Mouse (Mus musculus) lung, embryonic 14.5 days (tissue): ENCODE data around the gene Gab1. TPM values are rescaled to one million over a fixed set of nuclear protein-coding genes. Genes with fewer than 3 reads are reported as not detected.

Experiments
- ATAC-seq: fragments of 200-750 bp; cut with Nextera tagmentation; 2 replicates; pipeline ENCODE4 v1.8.0; 2017; ENCODE audit warnings: mild to moderate bottlenecking, moderate TSS enrichment, moderate library complexity; ENCODE audit not compliant: insufficient read depth
- DNase-seq: peaks from one replicate; pipeline ENCODE4 v3.0.0-alpha.2; 2015
- H3K27ac ChIP-seq: fragments of 300-500 bp; sonication (generic); 2 replicates; pipeline ENCODE4 v1.5.1; 2014; ENCODE audit warnings: low read depth, mild to moderate bottlenecking, moderate library complexity
- H3K27me3 ChIP-seq: fragments of 300-500 bp; sonication (generic); 2 replicates; pipeline ENCODE4 v1.6.1; 2014; ENCODE audit warnings: low read length, control low read depth; ENCODE audit not compliant: insufficient read depth
- H3K36me3 ChIP-seq: fragments of 300-500 bp; sonication (generic); 2 replicates; pipeline ENCODE4 v1.6.1; 2014; ENCODE audit warnings: control low read depth; ENCODE audit not compliant: insufficient read depth
- H3K4me1 ChIP-seq: fragments of 300-500 bp; sonication (generic); 2 replicates; pipeline ENCODE4 v1.6.1; 2014; ENCODE audit warnings: antibody characterized with exemption, control low read depth; ENCODE audit not compliant: insufficient read depth
- H3K4me2 ChIP-seq: fragments of 300-500 bp; sonication (generic); 2 replicates; pipeline ENCODE4 v1.6.1; 2014; ENCODE audit warnings: mild to moderate bottlenecking
- H3K4me3 ChIP-seq: fragments of 300-500 bp; sonication (generic); 2 replicates; pipeline ENCODE4 v1.5.1; 2014; ENCODE audit warnings: low read depth, low read length
- H3K9ac ChIP-seq: fragments of 300-500 bp; sonication (generic); 2 replicates; pipeline ENCODE4 v1.6.1; 2014
- H3K9me3 ChIP-seq: fragments of 300-500 bp; sonication (generic); 2 replicates; pipeline ENCODE4 v1.6.1; 2016; ENCODE audit warnings: low read depth, low read length, control low read depth
- CTCF ChIP-seq: IDR thresholded peaks from 2 replicates; pipeline ENCODE4 v1.5.1; 2016; ENCODE audit warnings: antibody characterized with exemption, low read depth
- WGBS: fragments of 180-500 bp; shearing (Covaris S2); extraction: QIAGEN DNeasy Blood & Tissue Kit; methylation state at CpG from one replicate; pipeline ENCODE4 v1.1.7; 2014; 5-methylcytosine and 5-hydroxymethylcytosine counted together
- polyA plus RNA-seq: library from polyadenylated mRNA; unstranded; fragments of >200 nt; fragmentation: Nextera tagmentation; extraction: Ambion mirVana; gene quantifications from 2 replicates; pipeline ENCODE4 v1.2.1, GENCODE M21; 2014

Gene Gab1
- polyA plus RNA-seq, 1 experiment from 2014 or later = 37.8 TPM

DNA sequence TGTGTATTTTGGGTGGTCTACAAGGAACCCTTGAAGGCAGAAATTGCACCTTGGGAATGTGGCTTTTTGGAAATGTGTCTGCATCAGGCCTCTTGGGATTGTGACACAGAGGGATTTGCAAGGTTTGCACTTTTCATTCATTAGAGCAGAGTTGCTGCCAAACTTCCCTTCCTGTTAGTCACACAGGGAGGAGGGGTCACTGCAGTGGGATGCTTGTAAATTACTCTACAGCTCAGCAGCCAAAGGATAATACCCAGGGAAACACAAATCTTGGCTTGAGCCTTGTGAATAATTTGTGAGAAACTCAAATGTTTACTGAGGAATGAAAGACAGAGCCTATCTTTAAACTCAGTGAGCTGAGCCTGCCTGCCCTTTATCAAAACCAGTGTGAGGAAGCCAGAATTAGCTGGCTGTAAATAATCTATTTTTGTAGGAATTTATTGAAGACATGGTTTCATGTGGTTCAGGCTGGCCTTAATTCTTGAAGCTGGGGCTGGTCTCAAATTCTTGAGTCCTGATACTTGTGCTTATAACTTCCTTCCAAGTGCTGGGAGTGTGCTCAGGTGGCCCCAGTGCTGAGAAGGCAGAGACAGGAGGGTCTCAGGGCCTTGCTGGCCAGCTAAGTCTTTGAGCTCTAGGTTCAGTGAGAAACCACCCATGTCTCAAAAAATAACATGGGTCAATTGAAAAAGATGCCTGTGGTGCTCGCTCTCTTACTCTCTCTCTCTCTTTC lies 32.9 kb upstream of the Gab1 start:
- ATAC-seq (peak; percentile 88), DNase-seq (peak; percentile 92)
- Histone ChIP-seq H3K9me3 (no peaks in the 10 kb centered on the region), H3K27me3 (no peaks in the 10 kb centered on the region), H3K4me3 (no peak overlapping the region), H3K27ac (peak overlapping the region; percentile 92), H3K4me2 (no peak overlapping the region), H3K36me3 (no peaks in the 10 kb centered on the region), H3K4me1 (peaks cover 8% of the 10 kb centered on the region), H3K9ac (no peak overlapping the region)
- TF ChIP-seq CTCF = no peak
- WGBS = 86% methylated on average over 1 of the region's 1 CpGs

DNA sequence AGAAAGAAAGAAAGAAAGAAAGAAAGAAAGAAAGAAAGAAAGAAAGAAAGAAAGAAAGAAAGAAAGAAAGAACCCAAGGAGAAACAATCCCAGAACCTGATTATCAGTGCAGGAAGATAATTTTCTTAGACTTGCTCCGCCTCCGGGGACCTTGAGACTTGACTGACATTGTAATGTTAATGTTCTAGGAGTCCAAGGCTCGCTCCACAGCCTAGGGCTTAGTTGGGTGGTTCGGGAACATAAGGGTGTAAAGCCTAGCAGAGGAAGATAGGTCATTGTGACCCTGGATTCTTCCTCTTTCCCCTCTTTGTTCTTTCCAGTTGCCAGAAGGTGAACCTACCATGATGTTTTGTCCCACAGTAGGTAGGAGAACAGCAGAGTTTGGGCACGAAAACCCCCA lies 31.1 kb upstream of the Gab1 start:
- no peak for TF ChIP-seq CTCF
- no peak for DNase-seq
- H3K4me3 ChIP-seq = no peak overlapping the region
- peaks cover 6% of the 10 kb centered on the region for H3K4me1 ChIP-seq
- H3K9ac ChIP-seq = no peak overlapping the region
- H3K27me3 ChIP-seq = no peaks in the 10 kb centered on the region
- WGBS = 80% methylated on average over 5 of the region's 5 CpGs
- no peaks in the 10 kb centered on the region for H3K36me3 ChIP-seq
- ATAC-seq = no peak
- no peak overlapping the region for H3K27ac ChIP-seq
- H3K9me3 ChIP-seq = no peaks in the 10 kb centered on the region
- no peak overlapping the region for H3K4me2 ChIP-seq

DNA sequence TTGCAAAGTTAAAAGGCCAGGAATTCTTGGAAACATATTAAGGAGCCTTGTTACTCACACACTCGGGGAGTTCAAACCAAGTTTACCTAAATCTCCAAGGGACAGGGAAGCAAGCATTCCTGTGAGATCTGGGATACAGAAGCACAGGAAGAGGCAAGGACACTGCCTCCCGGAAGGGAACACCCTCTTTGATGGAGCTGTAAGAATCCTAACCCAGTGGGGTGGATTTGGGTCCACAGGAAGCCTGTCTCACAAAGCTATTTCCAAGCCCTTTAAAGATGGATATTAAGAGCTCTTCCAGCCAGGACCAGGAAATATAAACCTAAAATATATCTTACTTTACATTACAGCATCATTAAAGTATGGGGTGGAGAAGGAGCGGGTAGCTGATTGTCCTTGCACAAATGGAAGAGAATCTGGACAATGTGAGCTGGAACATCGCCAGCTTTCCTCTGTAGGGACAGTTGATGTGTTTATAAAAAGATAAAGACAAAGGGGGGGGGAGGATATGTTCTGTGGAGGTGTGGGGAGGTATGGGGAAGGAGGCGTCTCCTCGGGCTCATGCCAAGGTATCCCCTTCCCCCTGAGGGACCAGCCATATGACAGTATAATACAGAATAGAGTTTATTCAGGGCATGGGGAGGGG lies 28.1 kb upstream of the Gab1 start:
- Histone ChIP-seq H3K9me3 (no peaks in the 10 kb centered on the region), H3K4me3 (no peak overlapping the region), H3K27ac (peak overlapping the region; percentile 6; the same call in 1 of the 2 replicates), H3K9ac (no peak overlapping the region), H3K4me1 (peaks cover 6% of the 10 kb centered on the region), H3K4me2 (no peak overlapping the region), H3K27me3 (no peaks in the 10 kb centered on the region), H3K36me3 (no peaks in the 10 kb centered on the region)
- ATAC-seq (peak; percentile 35; the same call in 1 of the 2 replicates), DNase-seq (peak; percentile 84)
- TF ChIP-seq CTCF = no peak
- WGBS = 22% methylated on average over 6 of the region's 6 CpGs

DNA sequence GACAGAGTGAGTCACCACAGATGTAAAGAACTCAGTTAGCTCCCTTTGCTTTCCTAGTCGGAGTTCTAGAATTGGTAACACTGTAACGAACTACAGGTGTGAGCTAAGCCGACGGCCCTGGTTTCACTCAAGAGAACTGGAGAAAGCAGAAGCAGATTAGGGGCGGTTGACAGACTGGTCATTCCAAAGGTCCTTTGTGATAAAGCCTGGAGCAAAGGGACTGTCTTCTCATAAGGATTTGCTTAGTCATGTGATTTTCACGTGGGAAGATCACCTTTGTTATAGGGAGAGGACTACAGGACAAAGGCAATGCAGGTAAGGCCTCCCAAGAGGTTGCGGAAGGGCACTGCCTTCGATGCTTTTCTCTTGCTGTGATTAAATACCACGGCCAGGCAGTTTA lies 22.0 kb upstream of the Gab1 start:
- 76% methylated on average over 9 of the region's 9 CpGs for WGBS
- no peak for ATAC-seq

DNA sequence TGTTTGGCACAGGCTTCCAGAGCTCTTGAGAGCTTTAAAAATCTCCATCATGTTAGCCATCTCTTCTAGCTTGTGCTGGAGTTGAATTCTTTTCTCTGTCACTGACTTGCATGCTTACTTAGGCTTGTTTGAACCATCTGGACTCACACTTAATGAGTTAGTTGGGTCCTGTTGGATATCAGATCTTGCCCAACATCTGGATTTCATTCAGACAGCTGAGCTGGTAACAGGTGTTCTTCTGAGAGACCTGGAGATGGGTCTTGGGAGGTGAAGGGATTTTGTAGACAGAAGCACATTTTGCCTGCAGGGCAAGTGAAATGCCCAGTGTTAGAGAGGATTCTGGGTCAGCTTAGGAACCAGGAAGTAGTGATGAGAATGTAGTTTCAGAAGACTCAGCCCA lies 19.0 kb upstream of the Gab1 start:
- Histone ChIP-seq H3K36me3 (no peaks in the 10 kb centered on the region), H3K9ac (no peak overlapping the region), H3K27ac (no peak overlapping the region), H3K4me2 (no peak overlapping the region), H3K27me3 (no peaks in the 10 kb centered on the region), H3K4me1 (peaks cover 7% of the 10 kb centered on the region), H3K9me3 (no peaks in the 10 kb centered on the region), H3K4me3 (no peak overlapping the region)
- ATAC-seq (no peak), DNase-seq (no peak)
- no peak for TF ChIP-seq CTCF

More for the DNA sequence above, 22.0 kb upstream of the Gab1 start:
- Histone ChIP-seq H3K27ac (no peak overlapping the region), H3K27me3 (no peaks in the 10 kb centered on the region), H3K4me1 (no peaks in the 10 kb centered on the region), H3K4me2 (no peak overlapping the region), H3K9ac (no peak overlapping the region), H3K4me3 (no peak overlapping the region), H3K36me3 (no peaks in the 10 kb centered on the region), H3K9me3 (no peaks in the 10 kb centered on the region)
- DNase-seq = no peak
- TF ChIP-seq CTCF = no peak

DNA sequence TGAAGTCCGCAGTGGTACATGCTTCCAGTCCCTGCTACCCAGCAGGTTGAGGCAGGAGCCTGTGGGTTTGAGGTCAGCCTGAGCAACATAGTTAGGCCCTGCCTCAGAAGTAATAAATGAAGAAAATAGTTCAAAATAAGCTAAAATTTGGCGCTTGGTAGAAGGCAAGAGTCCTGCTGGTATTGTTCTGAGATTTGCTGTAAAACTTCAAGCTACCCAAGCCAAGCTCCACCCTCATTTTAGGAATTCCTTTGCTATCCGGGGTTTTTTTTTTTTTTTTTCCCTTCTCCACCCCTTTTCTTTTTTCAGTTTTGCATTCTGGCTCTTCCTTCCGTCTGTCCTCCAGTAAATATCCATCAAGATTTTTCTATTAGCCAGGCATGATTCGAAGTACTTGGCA lies 15.7 kb upstream of the Gab1 start:
- DNase-seq = peak; percentile 64
- H3K4me3 ChIP-seq = no peak overlapping the region
- H3K4me2 ChIP-seq = peak overlapping the region; percentile 44; the same call in 1 of the 2 replicates
- TF ChIP-seq CTCF = no peak
- ATAC-seq = peak; percentile 44
- H3K4me1 ChIP-seq = peaks cover 7% of the 10 kb centered on the region
- H3K36me3 ChIP-seq = no peaks in the 10 kb centered on the region
- H3K27ac ChIP-seq = peak overlapping the region; percentile 89
- H3K9ac ChIP-seq = no peak overlapping the region
- no peaks in the 10 kb centered on the region for H3K9me3 ChIP-seq
- no peaks in the 10 kb centered on the region for H3K27me3 ChIP-seq
- whole genome bisulfite sequencing = 48% methylated on average over 5 of the region's 5 CpGs

DNA sequence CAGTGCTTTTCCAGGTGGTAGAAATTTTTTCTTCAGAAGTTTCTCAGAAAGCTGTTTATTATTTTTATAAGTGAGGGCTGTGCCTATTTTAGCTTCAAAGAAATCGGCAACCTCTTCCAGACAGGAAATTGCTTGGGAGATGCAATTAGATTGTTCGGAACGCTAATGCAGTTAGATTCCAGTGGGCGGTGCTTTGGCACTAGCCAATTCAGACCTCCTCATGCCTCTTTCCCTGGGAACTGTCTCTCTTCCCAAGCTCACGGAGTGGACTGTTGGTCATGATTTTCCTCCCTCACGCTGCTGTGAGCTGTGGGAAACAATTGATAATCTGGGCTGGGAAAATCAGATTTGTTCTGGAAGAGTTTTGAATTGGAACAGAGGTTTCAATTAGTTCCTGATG lies 15.1 kb upstream of the Gab1 start:
- H3K9ac ChIP-seq = peak overlapping the region; percentile 20; the same call in 1 of the 2 replicates
- H3K36me3 ChIP-seq = no peaks in the 10 kb centered on the region
- peak overlapping the region; percentile 89 for H3K27ac ChIP-seq
- no peaks in the 10 kb centered on the region for H3K27me3 ChIP-seq
- peak overlapping the region; percentile 44 for H3K4me2 ChIP-seq
- ATAC-seq (peak; percentile 89), DNase-seq (peak; percentile 88)
- 16% methylated on average over 6 of the region's 6 CpGs for WGBS
- H3K4me1 ChIP-seq = peaks cover 7% of the 10 kb centered on the region
- peak; percentile 33 for TF ChIP-seq CTCF
- H3K9me3 ChIP-seq = no peaks in the 10 kb centered on the region
- no peak overlapping the region for H3K4me3 ChIP-seq
